Mouse (Mus musculus): ENCODE results near the gene Foxk2.
A peak's percentile ranks its signal among the peaks of the same experiment; 100 is the strongest.

Foxk2 gene

DNA sequence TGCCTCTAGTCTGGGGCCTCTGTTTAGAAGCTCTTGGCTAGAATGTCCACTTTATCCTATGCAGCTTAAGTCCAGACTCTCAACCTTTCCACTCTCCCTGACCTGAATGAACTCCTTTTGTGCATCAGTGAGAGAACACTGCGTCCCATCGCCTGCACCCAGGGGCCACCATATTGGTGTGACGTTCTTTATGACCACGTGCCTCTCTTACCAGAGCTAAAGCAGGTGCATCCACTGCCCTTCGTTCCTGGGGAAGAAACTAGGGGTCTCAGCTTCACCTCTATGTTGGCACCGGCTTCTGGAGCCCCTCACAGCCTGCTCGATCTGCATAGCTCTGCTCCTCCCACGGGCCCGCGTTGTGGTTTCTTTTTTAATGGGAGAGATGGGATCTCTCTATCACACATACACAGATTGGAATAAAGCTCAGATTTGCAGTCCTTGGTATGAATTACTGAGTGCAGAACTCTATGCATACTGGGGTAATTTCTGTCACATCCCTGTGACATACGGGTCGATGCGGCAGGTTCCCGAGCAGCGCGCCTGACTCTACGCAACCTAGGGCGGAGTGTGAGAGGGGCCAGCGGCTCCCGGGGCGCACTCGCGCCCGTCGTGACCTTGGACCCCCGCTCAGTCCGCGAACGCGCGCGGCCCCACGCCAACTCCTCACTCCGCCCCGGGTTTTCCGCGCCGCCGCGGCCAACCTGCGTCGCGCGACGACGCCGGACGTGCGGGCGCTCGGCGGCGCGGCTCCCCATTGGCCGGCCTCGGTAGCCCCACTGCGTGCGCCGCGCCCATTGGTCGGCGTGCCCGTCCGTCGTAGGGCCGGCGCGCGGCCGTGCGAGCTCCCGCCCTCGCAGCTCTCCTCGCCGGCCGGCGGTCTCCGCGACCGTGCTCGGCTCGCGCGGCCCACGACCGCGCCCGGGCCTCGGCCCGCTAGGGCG lies at the start of gene Foxk2:
Gene Foxk2, plus strand, starts transcription at position 831 of the 941 bp plus-strand sequence.
- peak; percentile 82 to 90 for DNase-seq

DNA sequence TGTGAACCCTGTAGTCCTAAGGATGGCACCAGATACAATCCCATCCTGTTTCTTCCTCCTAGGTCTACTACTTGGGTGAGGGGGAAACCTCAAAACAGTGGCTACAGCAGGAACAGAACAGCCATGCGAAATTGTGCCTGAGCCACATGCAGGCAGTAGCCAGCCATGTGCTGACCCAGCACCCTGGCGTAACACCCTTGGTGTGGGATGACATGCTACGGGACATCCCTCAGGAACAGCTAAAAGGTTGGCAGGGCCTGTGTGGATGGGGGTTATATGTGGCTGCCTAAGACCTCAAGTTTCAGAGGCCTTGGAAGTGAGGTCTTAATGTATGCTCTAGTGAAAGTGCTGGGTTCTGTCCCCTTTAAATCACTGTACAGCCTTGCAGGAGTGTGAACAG lies 43.0 kb upstream of the Foxk2 start:
- DNase-seq = no peak

DNA sequence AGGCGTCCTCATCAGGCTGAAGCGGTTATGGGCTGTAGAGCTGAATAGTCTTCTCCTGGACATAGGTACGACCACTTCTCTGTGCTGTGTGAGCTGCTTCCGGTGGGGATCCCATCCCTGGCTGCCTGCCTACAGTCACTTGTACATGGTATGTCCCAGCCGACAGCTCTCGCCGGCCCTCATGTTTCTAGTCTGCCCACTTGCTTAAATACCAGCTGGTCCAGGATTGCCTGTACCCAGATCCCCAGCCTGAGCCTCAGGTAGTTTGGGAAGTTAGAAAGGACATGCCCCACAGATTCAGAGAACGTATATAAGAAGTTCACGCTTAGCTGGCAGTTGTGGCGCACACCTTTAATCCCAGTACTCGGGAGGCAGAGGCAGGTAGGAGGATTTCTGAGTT lies 40.0 kb upstream of the Foxk2 start:
- no peak for DNase-seq

DNA sequence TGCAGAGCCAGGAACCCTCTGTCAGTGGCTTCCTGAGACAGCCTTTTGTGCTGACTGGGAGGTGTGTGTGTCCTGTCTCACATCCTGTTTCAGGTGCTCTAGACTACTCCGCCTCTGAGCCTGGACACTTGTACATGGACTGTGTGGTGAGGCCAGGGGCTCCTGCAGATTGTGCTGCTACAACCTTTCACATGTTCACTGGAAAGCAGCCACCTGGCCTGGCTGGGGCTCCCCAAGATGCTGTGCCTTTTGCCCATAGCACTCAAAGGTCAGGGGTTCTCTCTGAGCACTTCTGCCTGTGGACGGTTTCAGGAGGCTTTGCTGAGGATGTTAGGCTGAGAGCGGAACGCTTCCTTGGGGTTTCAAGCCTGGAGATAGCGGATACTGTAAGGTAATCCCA lies 39.0 kb upstream of the Foxk2 start:
- no peak for DNase-seq

DNA sequence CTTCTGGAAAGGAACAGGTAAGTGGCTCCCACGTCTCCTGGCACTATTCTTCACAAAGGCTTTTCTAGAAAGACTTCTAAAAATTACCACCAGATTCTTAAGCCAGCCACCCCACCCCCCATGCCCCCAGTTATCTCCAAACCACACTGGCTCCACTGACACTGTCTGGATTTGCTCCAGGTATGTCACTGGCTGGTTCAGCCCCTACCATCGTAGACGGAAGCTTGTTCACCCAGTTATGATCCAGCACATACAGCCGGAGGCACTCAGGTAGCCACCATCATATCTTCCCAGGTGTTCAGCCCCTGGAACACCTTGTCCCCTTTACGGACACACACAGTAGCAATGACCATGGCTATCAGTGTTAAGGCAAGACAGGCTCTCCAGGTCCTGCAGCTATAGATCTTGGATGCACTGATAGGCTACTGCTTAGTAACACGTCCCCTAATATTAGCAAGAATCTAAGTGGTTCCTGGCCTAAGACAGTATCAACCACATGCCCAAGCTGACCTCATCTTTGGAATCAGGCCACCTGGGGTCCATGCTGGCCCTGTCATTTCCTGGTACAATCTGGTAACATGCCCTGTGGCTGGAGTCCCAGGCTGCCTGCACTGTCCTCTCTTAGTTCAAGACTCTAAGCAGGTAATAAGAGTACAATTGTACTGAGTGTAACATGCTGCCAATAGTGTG lies 38.3 kb upstream of the Foxk2 start:
- no peak for DNase-seq

DNA sequence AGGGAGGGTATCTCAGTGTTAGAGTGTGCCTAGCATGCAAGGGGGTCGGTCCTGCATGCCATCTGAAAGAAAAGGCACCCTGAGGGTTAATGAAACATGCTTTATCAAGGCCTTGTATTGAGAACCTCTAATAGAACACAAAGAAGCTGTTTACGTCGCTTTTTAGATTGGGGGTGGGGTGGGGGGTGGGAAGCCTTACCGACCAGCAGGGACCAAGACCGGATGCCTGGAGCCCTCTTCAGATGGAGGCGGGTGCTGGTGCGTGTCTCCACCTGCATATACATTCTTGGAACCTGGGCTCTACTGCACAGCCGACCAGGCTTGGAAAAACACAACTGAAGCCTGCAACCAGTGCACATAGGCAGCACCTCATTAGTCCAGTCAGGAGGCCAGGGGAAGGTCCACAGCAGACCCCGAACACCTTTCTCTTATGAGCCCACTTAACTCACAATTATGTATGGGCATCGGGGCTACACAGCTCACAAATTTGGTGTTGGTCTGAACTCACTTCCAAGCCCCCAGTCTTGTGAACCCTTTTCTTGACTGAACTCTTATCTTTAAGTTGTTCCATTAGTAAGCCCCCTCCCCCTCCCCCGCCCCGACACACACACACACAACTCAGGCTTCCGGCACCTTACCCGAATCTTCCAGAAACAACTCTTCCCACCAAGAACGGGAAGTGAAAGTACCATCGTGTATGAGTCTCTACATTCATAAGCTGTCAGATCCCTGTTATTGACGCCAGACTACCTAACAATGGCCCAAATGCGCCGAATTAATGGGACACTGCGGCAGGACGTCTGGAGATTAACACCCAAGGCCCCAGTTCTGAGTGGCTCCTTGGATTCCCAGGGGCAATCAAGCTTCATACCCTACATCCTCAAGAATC lies 31.4 kb upstream of the Foxk2 start:
- DNase-seq = peak; percentile 20 to 31

DNA sequence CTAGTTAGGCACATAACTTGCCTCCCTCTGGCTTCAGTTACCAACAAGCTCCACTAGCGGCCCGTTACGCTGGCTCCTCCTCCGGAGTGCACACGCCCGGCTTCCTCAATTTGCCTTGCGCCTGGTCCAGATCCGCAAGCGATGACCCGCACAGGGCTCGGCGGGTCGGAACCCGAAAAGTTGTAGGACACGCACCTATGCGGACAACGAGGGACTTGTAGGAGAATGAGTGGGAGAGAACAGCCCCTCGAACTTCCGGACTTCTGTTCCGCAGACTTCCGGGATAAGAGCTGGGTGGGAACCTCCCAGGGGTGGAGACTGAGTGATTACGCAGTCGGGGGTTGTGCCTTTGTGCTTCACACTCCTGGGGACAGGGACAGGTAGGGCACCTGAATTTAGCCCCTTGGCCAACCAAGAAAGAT lies 30.8 kb upstream of the Foxk2 start, which contains the start of gene Cybc1:
Gene Cybc1, minus strand, starts transcription at position 305 of the 422 bp plus-strand sequence.
- peak; percentile 77 to 81 for DNase-seq

DNA sequence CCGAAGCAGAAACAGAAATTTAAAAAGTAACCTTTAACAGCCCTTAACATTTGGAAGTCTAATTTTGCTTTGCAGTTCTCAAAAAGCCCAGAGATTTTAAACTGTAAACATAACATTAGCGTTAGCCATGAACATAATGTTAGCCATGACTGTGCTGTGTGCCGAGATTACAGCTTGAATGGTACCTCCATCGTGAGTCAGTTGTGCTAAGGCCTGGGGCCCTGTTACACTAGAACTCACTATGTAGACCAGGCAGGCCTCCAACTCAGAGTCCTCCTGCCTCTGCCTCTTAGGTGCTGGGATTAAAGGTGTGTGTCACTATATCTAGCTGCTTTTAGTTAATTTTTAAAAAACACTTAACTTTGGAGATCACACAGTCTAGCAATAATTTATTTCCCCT lies 28.6 kb upstream of the Foxk2 start:
- no peak for DNase-seq

DNA sequence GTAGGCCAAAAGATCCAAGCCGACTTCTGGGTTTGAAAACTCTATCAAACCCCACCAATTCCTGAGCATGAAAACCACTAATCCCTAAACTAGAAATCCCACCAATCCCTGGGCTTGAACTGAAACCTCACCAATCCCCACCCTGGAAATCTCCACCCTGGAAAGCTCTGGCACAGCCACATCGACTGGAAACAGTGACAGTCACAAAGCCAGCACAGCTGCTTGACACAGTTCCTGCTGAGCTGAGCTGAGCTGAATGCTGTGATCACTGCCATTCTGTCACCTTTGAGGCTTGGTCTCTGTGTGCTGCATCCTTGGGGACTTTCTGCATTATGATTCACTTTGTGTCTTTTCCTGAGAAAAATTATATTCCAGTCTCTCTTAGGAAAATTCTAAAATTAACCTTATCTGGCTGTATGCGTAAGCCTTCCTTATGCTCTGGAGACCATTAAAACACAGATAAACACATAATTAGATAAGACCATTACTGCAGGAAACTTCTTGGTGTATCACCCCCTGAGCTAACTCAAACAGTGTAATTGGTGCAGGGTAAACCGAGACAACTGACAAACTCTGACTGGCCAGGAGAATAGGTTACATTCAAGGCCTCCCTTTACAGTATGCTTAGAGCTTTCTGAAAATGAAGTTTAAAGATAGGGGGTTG lies 28.0 kb upstream of the Foxk2 start:
- DNase-seq = no peak

DNA sequence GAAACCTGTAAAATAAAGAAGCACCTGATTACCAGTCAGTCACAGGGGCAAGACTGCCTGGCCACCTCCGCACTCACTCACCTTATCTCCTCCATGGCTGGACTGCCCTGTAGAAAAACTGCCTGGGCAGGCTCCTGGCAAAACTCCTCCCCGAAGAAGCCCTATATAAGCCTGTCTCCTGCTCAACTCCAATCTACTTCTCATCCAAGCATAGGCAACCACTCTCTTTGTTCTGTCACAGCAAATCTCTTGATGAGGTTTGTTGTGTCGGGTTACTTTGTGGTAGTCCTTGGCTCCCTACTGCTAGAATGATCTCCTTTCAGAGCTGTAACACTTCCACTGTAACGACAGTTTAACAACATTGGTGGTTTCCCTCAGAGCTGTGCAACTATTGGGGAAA lies 27.1 kb upstream of the Foxk2 start:
- DNase-seq = no peak

DNA sequence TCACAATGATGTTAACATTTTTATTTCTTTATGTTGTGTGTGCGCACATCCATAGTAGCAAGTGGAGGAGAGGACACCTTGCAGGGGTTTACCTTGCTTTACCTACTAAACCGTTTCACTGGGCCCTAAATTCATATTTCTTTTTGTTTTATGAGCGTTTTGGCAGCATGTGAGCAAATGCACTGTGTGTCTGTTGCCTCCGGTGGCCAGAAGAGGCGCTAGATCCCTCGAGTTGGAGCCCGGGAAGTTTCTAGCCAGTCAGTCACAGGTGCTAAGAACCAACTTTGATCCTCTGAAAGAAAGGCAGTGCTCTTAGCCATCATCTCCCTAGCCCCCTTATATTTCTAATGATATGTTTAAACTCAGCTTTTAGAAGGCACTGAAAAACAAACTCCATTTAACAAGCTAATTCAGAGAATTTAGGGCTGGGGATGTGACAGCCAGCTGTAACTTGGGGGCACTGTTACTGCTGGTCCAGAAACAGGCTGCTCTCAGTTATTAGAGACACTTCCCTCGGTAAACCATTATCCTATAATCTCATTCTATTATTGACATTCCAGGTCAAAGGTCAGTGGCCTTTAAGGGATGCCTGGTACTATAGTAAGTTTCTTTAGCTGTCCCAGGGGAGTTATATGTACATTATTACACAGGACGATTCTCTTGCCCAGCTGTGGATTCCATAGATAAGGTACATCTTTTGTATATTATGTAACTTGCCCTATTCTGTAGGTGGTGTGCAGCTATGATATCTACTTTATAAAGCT lies 24.1 kb upstream of the Foxk2 start:
- peak; percentile 40 to 66 for DNase-seq

DNA sequence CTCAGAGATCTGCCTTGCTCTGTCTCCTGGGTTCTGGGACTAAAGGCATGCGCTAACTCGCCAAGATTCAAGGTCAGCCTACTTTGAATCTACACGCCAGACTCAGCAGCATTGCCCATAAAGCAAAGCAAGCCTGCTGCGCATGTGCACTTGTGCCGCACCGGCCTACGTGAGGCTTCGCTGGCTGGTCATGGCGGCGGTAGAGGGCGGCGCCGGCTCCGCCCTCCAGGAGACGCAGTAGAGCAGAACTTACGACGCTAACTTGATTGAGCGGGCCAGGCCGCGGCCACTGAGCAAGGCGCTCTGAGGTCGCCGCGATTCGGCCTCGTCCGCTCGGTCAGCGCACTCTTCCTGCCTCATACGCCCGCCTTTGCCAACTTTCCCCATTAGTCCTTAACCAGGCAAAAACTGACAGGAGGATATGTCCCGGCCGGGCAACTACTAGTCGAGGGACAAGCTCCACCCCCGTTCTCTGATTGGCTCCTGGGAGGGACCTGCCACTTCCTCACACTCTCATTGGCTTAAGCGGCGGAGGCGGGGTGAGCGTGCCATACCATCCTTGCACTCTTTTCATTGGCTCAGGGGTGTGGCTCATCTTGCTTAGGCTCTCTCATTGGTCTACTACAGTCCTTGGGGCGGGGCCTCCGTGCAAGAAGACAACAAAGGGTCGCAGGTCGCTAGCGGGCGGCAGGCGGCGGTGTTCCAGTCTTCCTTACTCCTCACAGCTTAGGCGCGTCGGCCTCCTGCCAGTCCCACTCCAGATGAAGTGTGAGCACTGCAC lies 23.0 kb upstream of the Foxk2 start, which contains the start of gene Narf:
Gene Narf, plus strand, starts transcription at position 690 of the 781 bp plus-strand sequence.
- DNase-seq = peak; percentile 94 to 97

DNA sequence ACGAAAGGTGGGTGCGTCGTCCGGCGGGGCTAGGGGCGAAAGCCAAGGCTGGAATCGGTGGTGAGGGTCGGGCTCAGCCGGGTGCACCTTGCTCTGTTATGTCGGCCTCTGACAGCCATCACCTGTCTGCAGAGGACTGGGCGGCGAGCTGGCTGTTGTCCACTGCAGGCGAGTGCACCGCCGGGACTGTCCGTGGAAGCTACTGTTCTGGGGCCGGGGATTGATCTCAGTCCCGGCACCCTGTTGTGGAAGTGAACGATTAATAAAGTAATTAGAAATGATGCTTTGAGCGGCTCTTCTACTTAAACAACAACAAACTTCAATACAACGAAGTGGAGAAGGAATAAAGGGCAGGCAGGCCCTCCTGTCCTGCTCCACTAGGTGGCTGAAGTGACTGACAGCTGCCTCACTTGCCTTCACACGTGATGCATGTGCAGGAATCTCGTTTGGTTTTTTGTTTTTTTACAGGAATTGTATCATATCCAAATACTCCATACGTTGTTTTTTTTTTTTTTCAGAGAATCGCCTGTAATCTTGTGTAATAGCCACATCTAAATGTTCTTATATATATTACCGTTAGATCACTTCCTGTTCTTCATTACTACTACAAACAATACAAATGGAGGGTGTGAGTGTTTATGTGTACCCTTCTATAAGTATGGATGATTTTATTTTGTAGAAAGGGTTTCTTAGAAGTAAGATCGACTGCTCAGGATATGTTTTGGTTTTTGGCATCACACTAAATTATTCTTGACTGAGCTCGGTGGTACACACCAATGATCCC lies 22.3 kb upstream of the Foxk2 start:
- no peak for DNase-seq

DNA sequence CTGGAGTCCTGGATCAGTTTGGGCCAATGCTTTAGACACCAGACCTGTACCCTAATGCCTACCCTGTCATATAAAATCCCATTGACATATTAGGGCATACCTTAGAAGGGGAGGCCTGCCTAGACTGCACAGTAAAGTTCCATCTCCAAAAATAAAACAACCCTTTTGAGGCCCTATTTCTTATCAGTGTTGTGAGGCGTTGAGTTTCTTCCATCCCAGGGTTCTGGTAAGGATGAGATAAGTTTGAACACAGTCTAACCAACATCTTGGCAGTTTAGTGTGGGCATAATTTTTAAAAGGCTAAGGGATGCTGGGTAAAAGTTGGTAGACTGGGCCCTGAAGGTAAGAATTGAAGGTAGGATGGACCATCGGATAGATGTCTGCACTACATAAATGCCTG lies 20.1 kb upstream of the Foxk2 start:
- DNase-seq = no peak

DNA sequence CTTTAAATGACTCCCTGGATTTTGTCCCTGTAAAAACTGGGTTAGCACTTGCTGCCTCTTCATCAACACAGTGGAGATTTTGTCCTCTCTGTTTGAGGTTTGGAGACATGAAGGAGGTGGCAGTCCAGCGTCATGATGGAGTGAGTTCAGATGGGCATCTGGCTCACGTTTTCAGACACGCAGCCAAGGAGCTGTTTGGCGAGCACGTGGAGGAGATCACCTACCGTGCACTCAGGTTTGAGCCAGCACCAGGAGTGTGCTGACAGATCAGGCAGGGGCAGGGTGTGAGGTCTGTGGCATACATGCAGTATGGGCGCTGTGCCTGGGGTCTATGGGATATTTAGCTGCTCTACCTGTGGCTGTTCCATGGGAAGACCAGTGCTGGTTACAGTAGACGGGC lies 9.6 kb upstream of the Foxk2 start:
- DNase-seq = no peak

DNA sequence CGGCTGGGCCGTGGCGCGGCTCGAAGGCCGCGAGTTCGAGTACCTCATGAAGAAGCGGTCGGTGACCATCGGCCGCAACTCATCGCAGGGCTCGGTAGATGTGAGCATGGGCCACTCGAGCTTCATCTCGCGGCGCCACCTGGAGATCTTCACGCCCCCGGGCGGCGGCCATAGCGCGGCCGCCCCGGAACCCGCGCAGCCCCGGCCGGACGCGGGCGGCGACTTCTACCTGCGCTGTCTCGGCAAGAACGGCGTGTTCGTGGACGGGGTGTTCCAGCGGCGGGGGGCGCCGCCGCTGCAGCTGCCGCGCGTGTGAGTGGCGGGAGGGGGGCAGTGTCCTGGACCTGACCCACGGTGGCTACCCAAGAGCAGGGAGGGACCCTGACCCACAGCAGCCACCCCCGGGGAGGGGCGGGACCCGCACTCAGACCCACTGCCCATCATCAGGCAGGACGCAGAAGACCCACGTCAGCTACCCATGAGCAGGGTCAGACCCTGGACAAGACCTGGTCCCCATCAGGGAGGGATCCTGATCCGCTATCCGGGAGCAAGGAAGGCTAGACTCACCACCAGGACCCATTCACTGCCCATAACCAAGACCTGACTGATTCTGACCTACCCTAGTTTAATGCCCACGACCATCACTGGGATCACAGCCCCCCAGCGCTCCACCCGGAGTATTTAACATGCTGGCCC lies 569 bp downstream of the Foxk2 start:
- DNase-seq = peak; percentile 34 to 45

DNA sequence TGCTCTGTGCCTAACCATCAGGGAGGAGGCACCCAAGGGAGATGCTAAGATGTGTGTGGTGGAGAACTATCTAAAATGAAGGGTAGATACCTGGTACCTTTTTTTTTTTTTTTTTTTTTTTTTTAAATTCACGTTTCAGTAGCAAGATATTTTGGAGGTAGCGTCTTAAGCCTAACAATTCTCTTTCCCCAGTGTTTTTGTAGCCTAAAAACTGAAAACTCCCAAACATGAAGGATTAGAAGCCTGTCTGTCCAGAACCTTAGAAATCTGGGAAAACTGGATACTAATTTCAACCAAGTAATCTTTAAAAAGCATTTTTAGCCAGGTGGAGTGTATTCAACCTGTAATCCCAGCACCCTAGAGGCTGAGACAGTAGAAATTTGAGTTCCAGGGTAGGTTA lies 1.3 kb downstream of the Foxk2 start:
- DNase-seq = no peak

DNA sequence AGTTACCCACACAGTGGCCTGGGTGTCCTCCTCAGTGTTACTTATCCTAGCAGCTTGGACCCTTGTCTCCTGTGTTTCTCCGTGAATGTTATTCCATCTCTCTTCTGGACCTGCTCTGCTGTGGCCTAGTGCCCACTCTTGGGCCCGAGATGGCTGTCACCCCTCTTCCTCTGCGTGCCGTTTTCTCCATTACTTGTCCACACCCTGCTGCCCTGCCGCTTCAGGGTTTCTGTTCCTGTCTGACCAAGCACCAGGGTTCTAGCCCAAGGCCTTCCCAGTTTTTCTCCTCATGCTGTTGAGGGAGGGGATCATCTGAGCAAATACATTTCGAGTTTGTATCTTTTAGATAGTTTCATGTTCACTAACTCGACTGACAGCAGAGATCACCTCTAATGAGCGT lies 17.7 kb downstream of the Foxk2 start:
- DNase-seq = no peak

DNA sequence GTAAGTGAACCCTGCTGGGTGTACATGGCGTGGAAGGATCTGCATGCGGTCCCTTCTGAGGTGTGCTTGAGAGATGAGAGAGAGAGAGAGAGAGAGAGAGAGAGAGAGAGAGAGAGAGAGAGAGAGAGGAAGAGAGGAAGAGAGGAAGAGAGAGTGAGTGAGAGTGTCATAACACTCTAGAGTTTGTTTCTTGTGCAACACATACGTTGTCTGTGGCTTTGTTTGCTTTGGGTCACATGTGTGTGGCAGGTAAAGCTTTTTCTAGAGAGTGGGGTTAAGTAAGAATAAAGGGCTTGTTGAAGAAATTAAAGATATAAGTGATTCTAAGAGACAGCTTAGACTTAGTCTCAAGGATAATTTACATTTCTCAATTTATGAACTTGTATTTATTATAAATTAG lies 18.2 kb downstream of the Foxk2 start:
- no peak for DNase-seq
